Mouse (Mus musculus): Measurements from ENCODE around the gene Tnxb. TPM values are rescaled to one million over a fixed set of nuclear protein-coding genes. Genes with fewer than 3 reads are reported as not detected.

The Tnxb gene
- total RNA-seq, 2 experiments from 2014 or later: 1.2 to 1.6 TPM

Other genes with a start within 250 kb of the Tnxb start
- gene Btnl4, start 193.2 kb upstream of the Tnxb start, total RNA-seq (2021): not detected
- gene Btnl6, start 153.2 kb upstream of the Tnxb start, total RNA-seq (2021): not detected
- 10 to 100 TPM; 10.9 to 11.9 TPM for gene Notch4, start 106.3 kb upstream of the Tnxb start, total RNA-seq (2021)
- 1 to 10 TPM; 1.9 to 2.9 TPM for gene Gpsm3, start 80.7 kb upstream of the Tnxb start, total RNA-seq (2021)
- 10 to 100 TPM; 52.7 to 56.1 TPM for gene Pbx2, start 79.3 kb upstream of the Tnxb start, total RNA-seq (2021)
- gene Ager, start 72.7 kb upstream of the Tnxb start, total RNA-seq (2021): under 1 TPM; 0.55 to 0.71 TPM
- 10 to 100 TPM; 71.4 to 76.3 TPM for gene Rnf5, start 66.8 kb upstream of the Tnxb start, total RNA-seq (2021)
- gene Agpat1, start 66.3 kb upstream of the Tnxb start, total RNA-seq (2021): 100 to 1,000 TPM; 169 to 174 TPM
- 1 to 10 TPM; 3.9 to 5.1 TPM for gene Egfl8, start 54.6 kb upstream of the Tnxb start, total RNA-seq (2021)
- 10 to 100 TPM; 45.8 to 46.4 TPM for gene Ppt2, start 42.0 kb upstream of the Tnxb start, total RNA-seq (2021)
- gene Prrt1, start 41.0 kb upstream of the Tnxb start, total RNA-seq (2021): 100 to 1,000 TPM; 171 to 183 TPM
- gene Fkbpl, start 25.8 kb upstream of the Tnxb start, total RNA-seq (2021): 10 to 100 TPM; 12.0 to 17.0 TPM
- gene Atf6b, start 23.4 kb upstream of the Tnxb start, total RNA-seq (2021): 10 to 100 TPM; 72.7 to 72.8 TPM
- gene C4b, start 73.3 kb downstream of the Tnxb start, total RNA-seq (2021): 10 to 100 TPM in 1 of 2 experiments, 1 to 10 TPM in 1; 7.6 to 10.3 TPM
- not detected for gene Cyp21a1, start 134.0 kb downstream of the Tnxb start, total RNA-seq (2021)
- gene Stk19, start 166.4 kb downstream of the Tnxb start, total RNA-seq (2021): 10 to 100 TPM; 52.2 to 57.6 TPM
- gene Dxo, start 166.5 kb downstream of the Tnxb start, total RNA-seq (2021): 10 to 100 TPM; 35.9 to 37.1 TPM
- gene Skiv2l, start 179.7 kb downstream of the Tnxb start, total RNA-seq (2021): 10 to 100 TPM; 64.0 to 65.9 TPM
- 10 to 100 TPM; 30.9 to 37.9 TPM for gene Nelfe, start 179.9 kb downstream of the Tnxb start, total RNA-seq (2021)
- gene Cfb, start 192.0 kb downstream of the Tnxb start, total RNA-seq (2021): under 1 TPM in 1 of 2 experiments, not detected in 1; 0.30 TPM
- 1 to 10 TPM; 6.9 to 7.3 TPM for gene Zbtb12, start 208.9 kb downstream of the Tnxb start, total RNA-seq (2021)
- gene Gm20547, start 211.5 kb downstream of the Tnxb start, total RNA-seq (2021): not detected
- gene C2, start 227.7 kb downstream of the Tnxb start, total RNA-seq (2021): 1 to 10 TPM; 1.5 to 3.6 TPM
- 100 to 1,000 TPM; 166 to 167 TPM for gene Ehmt2, start 227.9 kb downstream of the Tnxb start, total RNA-seq (2021)
- gene Slc44a4, start 243.9 kb downstream of the Tnxb start, total RNA-seq (2021): under 1 TPM; 0.55 to 0.66 TPM